Mouse (Mus musculus) small intestine, adult 2 months (tissue): ENCODE measurements around the gene Smurf2.

Experiments
- CTCF ChIP-seq: fragments of 200-500 bp; IDR thresholded peaks from 2 replicates; pipeline ENCODE4 v1.5.1; 2012; ENCODE audit warnings: low read depth, mild to moderate bottlenecking, control low read depth, inconsistent platforms, low read length, moderate library complexity, mixed read lengths; ENCODE audit not compliant: insufficient replicate concordance, insufficient read length; ENCODE audit errors: extremely low read depth
- POLR2A ChIP-seq: fragments of 200-500 bp; IDR thresholded peaks from 2 replicates; pipeline ENCODE4 v1.6.1; 2012; ENCODE audit warnings: low read depth, mild to moderate bottlenecking, control low read depth, inconsistent platforms, low read length, moderate library complexity

GRCm38 (mm10) chr11:106919612-106920550 is 634 bp downstream of the Smurf2 start:
- TF ChIP-seq POLR2A (no peak), CTCF (no peak; the same call in 1 of the 2 replicates)
